Mouse (Mus musculus) frontal cortex, postnatal 36 days (tissue): Measurements from ENCODE around the gene Kif1a.
A peak's percentile ranks its signal among the peaks of the same experiment; 100 is the strongest.

Experiments used
- DNase-seq, 2 experiments: peaks; one replicate each; pipeline ENCODE4 v3.0.0; 2022; ENCODE audit warnings: low spot score in 2 of 2

Kif1a gene

GRCm38 (mm10) chr1:93098956-93099355, 2.8 kb downstream of the Kif1a start:
- DNase-seq = no peak

GRCm38 (mm10) chr1:93092582-93092981, 9.2 kb downstream of the Kif1a start:
- DNase-seq = no peak

GRCm38 (mm10) chr1:93085136-93085535, 16.6 kb downstream of the Kif1a start:
- DNase-seq = no peak

GRCm38 (mm10) chr1:93083420-93084285, 18.1 kb downstream of the Kif1a start:
- peak; percentile 53 to 70 for DNase-seq

- DNase-seq = no peak
Measured at GRCm38 (mm10) chr1:93082121-93082520, 19.6 kb downstream of the Kif1a start.

GRCm38 (mm10) chr1:93080930-93081589, 20.7 kb downstream of the Kif1a start:
- DNase-seq = peak; percentile 51 to 74

- DNase-seq = peak in 1 of 2 experiments; percentile 53
Measured at GRCm38 (mm10) chr1:93079602-93080001, 22.1 kb downstream of the Kif1a start.

- no peak for DNase-seq
Measured at GRCm38 (mm10) chr1:93072279-93072865, 29.4 kb downstream of the Kif1a start.

- DNase-seq = peak; percentile 51 to 58
Measured at GRCm38 (mm10) chr1:93071487-93071971, 30.2 kb downstream of the Kif1a start.

- DNase-seq = no peak
Measured at GRCm38 (mm10) chr1:93070881-93071280, 30.9 kb downstream of the Kif1a start.

- DNase-seq = no peak
Measured at GRCm38 (mm10) chr1:93068553-93068952, 33.2 kb downstream of the Kif1a start.

- no peak for DNase-seq
Measured at GRCm38 (mm10) chr1:93065654-93066053, 36.1 kb downstream of the Kif1a start.

- DNase-seq = no peak
Measured at GRCm38 (mm10) chr1:93063694-93064093, 38.1 kb downstream of the Kif1a start.

GRCm38 (mm10) chr1:93051124-93051833, 50.5 kb downstream of the Kif1a start:
- no peak for DNase-seq

GRCm38 (mm10) chr1:93050071-93050470, 51.7 kb downstream of the Kif1a start:
- DNase-seq = no peak

GRCm38 (mm10) chr1:93046153-93046789, 55.5 kb downstream of the Kif1a start:
- no peak for DNase-seq

GRCm38 (mm10) chr1:93035981-93036380, 65.8 kb downstream of the Kif1a start:
- DNase-seq = no peak

GRCm38 (mm10) chr1:93033989-93034388, 67.8 kb downstream of the Kif1a start:
- DNase-seq = no peak

GRCm38 (mm10) chr1:93031199-93031598, 70.6 kb downstream of the Kif1a start:
- no peak for DNase-seq

- no peak for DNase-seq
Measured at GRCm38 (mm10) chr1:93030060-93030459, 71.7 kb downstream of the Kif1a start.

GRCm38 (mm10) chr1:93029387-93029786, 72.4 kb downstream of the Kif1a start:
- DNase-seq = no peak
